Mouse (Mus musculus) inflammation-experienced regulatory T-cells (primary cell): Measurements from ENCODE around the gene Nr1d1. TPM values are rescaled to one million over a fixed set of nuclear protein-coding genes. Genes with fewer than 3 reads are reported as not detected.

ENCODE experiments used
- polyA plus RNA-seq, 2 experiments: library from polyadenylated mRNA; unstranded; fragments of 100-300 nt; shearing (Covaris generic); gene quantifications; one replicate each; pipeline ENCODE4 v1.2.1; 2017

Gene Nr1d1
- 10 to 100 TPM in 1 of 2 experiments, 1 to 10 TPM in 1; 8.1 to 10.2 TPM for polyA plus RNA-seq

GRCm38 (mm10) chr11:98774582-98775347 is at the start of gene Nr1d1:
Nr1d1 (minus strand) TSS chr11:98775333.

GRCm38 (mm10) chr11:98804605-98805004 is 29.5 kb upstream of the Nr1d1 start, which contains the start of gene Casc3:
Casc3 (plus strand) TSS chr11:98804905.

GRCm38 (mm10) chr11:98795015-98795713 is 20.0 kb upstream of the Nr1d1 start, which contains the start of gene Msl1:
Msl1 (plus strand) TSS chr11:98795516.

GRCm38 (mm10) chr11:98740393-98741050 is 34.6 kb downstream of the Nr1d1 start, which contains the start of gene Thra:
Thra (plus strand) TSS chr11:98740638.

GRCm38 (mm10) chr11:98729119-98729588 is 46.0 kb downstream of the Nr1d1 start, which contains the start of gene Med24:
Med24 (minus strand) TSS chr11:98729435.

Other genes with a start within 250 kb of the Nr1d1 start
- 10 to 100 TPM; 40.9 to 85.7 TPM for gene Ikzf3, start 229.3 kb downstream of the Nr1d1 start, polyA plus RNA-seq
- 1 to 10 TPM; 3.0 to 3.7 TPM for gene Zpbp2, start 224.2 kb downstream of the Nr1d1 start, polyA plus RNA-seq
- gene Ormdl3, start 188.0 kb downstream of the Nr1d1 start, polyA plus RNA-seq = 10 to 100 TPM; 62.2 to 78.9 TPM
- gene Lrrc3c, start 177.0 kb downstream of the Nr1d1 start, polyA plus RNA-seq = under 1 TPM in 1 of 2 experiments, not detected in 1; 0.23 TPM
- 1 to 10 TPM; 2.4 to 8.5 TPM for gene Gm12355, start 149.7 kb downstream of the Nr1d1 start, polyA plus RNA-seq
- not detected for gene Gsdma3, start 149.0 kb downstream of the Nr1d1 start, polyA plus RNA-seq
- 1 to 10 TPM in 1 of 2 experiments, under 1 TPM in 1; 0.11 to 2.6 TPM for gene Gsdma2, start 128.6 kb downstream of the Nr1d1 start, polyA plus RNA-seq
- gene Gsdma, start 111.0 kb downstream of the Nr1d1 start, polyA plus RNA-seq = 1 to 10 TPM in 1 of 2 experiments, under 1 TPM in 1; 0.06 to 1.4 TPM
- gene Psmd3, start 92.8 kb downstream of the Nr1d1 start, polyA plus RNA-seq = 100 to 1,000 TPM; 126 to 133 TPM
- gene Csf3, start 74.1 kb downstream of the Nr1d1 start, polyA plus RNA-seq = not detected
- 10 to 100 TPM; 47.7 to 56.0 TPM for gene Med24, start 45.9 kb downstream of the Nr1d1 start, polyA plus RNA-seq
- gene Thra, start 34.7 kb downstream of the Nr1d1 start, polyA plus RNA-seq = 1 to 10 TPM; 7.2 to 7.7 TPM
- 10 to 100 TPM; 24.2 to 25.3 TPM for gene Msl1, start 20.2 kb upstream of the Nr1d1 start, polyA plus RNA-seq
- 10 to 100 TPM; 72.0 to 82.4 TPM for gene Casc3, start 29.6 kb upstream of the Nr1d1 start, polyA plus RNA-seq
- gene Rapgefl1, start 61.5 kb upstream of the Nr1d1 start, polyA plus RNA-seq = under 1 TPM; 0.60 to 0.95 TPM
- 1 to 10 TPM; 3.0 to 3.8 TPM for gene Wipf2, start 88.3 kb upstream of the Nr1d1 start, polyA plus RNA-seq
- 1 to 10 TPM; 1.2 to 3.4 TPM for gene Cdc6, start 132.5 kb upstream of the Nr1d1 start, polyA plus RNA-seq
- gene Rara, start 152.5 kb upstream of the Nr1d1 start, polyA plus RNA-seq = 10 to 100 TPM; 52.7 to 57.6 TPM
- gene Gjd3, start 207.7 kb upstream of the Nr1d1 start, polyA plus RNA-seq = 1 to 10 TPM; 1.0 to 1.3 TPM
- 10 to 100 TPM; 11.3 to 13.5 TPM for gene Top2a, start 248.9 kb upstream of the Nr1d1 start, polyA plus RNA-seq